Mouse (Mus musculus): ENCODE data around the gene Erv3. TPM values are rescaled to one million over a fixed set of nuclear protein-coding genes. Genes with fewer than 3 reads are reported as not detected.

Gene Erv3
- polyA plus RNA-seq, 1 experiment from 2014 or later, result 0.05 TPM

DNA sequence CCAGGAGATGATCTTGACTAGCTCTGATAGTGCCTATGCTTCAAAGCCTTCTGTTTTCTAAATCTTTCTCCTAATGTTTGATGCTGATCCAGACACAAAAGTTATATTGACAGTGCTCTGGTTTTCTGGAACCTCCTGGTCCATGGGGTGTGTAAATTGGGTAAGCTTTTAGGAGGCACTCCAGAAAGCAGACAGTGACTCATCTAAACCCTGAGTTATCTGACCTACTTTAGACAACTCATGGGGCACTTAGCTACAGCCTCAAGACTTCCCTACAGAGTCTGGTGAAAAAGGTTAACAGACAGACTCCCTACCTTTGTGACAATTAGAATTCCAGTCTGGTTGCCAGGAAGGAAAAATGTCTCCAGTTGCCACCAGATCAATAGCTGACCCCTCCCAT, 1.7 kb downstream of the Erv3 start:
- Histone ChIP-seq H3K27me3 (ENCODE audit: insufficient read depth, poor library complexity, severe bottlenecking) (no peaks in the 10 kb centered on the region), H3K9me3 (no peaks in the 10 kb centered on the region), H3K4me1 (replicated peaks) (peaks cover 24% of the 10 kb centered on the region), H3K27ac (no peak overlapping the region), H3K36me3 (no peaks in the 10 kb centered on the region), H3K4me3 (no peak overlapping the region)
- DNase-seq (ENCODE audit: low spot score), result no peak

DNA sequence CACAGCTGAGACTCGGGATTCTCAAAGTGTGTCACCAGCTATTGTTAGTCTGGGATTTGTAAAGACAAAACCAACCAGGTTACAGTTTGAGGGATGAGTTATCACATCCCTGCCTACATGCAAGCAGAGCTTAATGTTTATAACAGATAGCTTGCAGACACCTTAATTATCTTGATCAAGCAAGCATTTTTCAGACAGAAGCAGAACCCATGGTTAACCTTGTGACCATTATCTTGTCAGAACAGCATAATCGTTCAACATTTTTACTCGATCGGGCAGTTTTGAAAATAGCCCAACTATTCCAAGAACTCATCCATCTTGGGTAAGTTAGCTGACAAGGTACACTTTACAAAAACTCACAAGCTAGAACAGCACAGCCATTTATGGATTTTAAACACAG, 5.8 kb downstream of the Erv3 start:
- Histone ChIP-seq H3K9me3 (no peaks in the 10 kb centered on the region), H3K4me1 (replicated peaks) (peaks cover 13% of the 10 kb centered on the region; the same call in 1 of the 2 replicates), H3K4me3 (no peak overlapping the region), H3K27ac (no peak overlapping the region; the same call in 1 of the 2 replicates), H3K36me3 (no peaks in the 10 kb centered on the region), H3K27me3 (ENCODE audit: insufficient read depth, poor library complexity, severe bottlenecking) (no peaks in the 10 kb centered on the region)
- 80% methylated on average over 4 of the region's 4 CpGs for WGBS
- DNase-seq (ENCODE audit: low spot score), result no peak

DNA sequence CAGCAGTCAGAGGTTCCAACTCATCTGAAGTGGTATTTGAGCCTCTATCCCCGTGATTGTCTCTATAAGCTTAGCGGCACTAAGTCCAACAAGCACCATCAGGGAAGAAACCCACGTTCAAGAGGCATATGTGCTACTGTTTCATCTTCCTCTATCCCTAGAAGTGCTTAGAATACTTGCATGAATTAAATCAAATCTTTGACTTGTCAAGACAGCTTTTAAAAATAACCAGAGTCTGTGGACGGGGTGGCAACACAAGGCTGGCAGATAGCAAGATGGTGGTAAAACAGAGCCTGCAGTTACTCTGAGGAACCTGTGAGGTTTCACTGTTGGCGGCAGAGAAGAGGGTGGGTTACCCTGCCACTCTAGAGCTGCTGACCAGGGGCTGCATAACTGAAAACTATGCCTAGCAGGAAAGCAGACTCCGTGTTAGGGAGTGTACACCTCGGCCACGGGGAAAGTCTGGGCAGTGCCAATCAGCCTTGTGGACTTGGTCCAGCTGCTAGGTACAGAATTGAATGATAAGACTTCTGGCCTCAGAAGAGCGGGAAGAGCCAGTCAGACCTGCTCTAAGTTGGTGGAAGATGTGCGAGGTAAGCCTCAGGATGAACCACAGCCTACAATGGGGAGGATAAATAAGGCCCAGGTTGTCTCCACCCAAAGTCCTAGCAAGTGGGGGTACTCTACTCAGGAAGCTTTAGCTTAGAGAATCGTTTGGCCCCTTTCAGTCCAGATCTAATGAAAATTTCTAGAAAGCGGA, 8.0 kb downstream of the Erv3 start:
- WGBS, result 88% methylated on average over 12 of the region's 12 CpGs
- no peaks in the 10 kb centered on the region for H3K36me3 ChIP-seq
- H3K27me3 ChIP-seq (ENCODE audit: insufficient read depth, poor library complexity, severe bottlenecking), result no peaks in the 10 kb centered on the region
- no peak overlapping the region for H3K4me3 ChIP-seq
- H3K27ac ChIP-seq, result no peak overlapping the region
- H3K4me1 ChIP-seq (replicated peaks), result peaks cover 24% of the 10 kb centered on the region
- H3K9me3 ChIP-seq, result no peaks in the 10 kb centered on the region
- DNase-seq (ENCODE audit: low spot score), result no peak

DNA sequence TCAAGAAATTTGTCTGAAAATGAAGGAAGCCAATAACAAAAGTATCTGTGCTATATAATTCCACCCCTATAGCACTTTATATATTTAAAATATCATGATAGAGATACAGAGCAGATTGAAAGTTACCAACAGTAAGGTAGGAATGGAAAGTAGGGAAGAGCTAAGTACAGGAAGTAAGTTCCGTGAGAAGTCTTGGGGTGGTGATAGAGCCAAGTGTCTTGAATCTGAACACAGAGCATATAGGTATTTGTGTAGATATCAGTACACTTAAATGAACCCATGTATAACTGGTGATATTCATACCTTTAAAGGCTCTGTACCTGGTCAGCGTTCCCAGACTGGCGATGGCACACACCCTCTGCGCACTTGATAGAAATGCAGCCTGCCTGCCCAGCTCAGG, 9.5 kb downstream of the Erv3 start:
- Histone ChIP-seq H3K36me3 (no peaks in the 10 kb centered on the region), H3K27me3 (ENCODE audit: insufficient read depth, poor library complexity, severe bottlenecking) (no peaks in the 10 kb centered on the region), H3K4me3 (no peak overlapping the region), H3K9me3 (no peaks in the 10 kb centered on the region), H3K27ac (no peak overlapping the region), H3K4me1 (replicated peaks) (peaks cover 29% of the 10 kb centered on the region)
- DNase-seq (ENCODE audit: low spot score), result no peak
- 94% methylated on average over 4 of the region's 4 CpGs for WGBS

DNA sequence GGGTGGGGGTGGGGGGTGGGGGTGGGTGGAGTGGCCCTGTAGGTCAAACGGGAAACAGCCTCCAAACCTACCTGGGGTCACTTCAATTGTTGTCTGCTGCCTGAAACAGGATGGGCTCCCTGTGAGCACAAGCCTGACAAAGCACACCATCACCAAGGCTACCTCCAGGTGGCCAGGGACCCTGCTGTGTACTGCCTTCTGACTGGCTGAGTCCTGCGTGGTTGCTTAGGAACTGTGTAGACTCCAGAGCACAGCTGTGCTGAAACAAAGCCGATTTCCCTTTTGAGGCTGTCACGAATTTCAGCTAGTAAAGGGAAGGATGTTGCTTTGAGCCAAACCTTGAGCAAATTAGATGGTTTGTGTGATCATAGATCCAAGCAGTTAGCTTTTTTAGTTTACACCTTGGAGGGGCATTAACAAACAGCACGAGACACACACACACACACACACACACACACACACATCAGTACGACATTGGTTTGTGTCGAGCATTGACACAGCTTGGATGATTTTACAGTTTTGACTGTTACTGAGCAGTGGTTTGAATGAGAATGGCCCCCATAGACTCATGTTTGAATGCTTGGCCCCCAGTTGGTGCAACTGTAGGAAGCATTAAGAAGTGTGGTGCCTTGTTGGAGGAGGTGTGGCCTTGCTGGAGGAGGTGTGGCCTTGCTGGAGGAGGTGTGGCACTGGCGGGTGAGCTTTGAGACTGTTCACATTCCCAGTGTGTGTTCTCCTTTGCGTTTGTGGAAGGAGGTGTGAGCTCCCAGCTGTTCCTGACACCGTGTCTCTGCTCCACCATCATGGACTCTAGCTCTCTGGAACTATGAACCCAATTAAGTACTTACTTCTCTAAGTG, 11.8 kb downstream of the Erv3 start:
- 4% methylated on average over 10 of the region's 10 CpGs for WGBS
- no peaks in the 10 kb centered on the region for H3K9me3 ChIP-seq
- H3K36me3 ChIP-seq, result no peaks in the 10 kb centered on the region
- peak overlapping the region; percentile 41 for H3K4me3 ChIP-seq
- H3K4me1 ChIP-seq (replicated peaks), result peaks cover 23% of the 10 kb centered on the region
- no peaks in the 10 kb centered on the region for H3K27me3 ChIP-seq (ENCODE audit: insufficient read depth, poor library complexity, severe bottlenecking)
- H3K27ac ChIP-seq, result peak overlapping the region; percentile 85
- DNase-seq (ENCODE audit: low spot score), result peak; percentile 79

- H3K9me3 ChIP-seq, result no peaks in the 10 kb centered on the region
- no peak for DNase-seq (ENCODE audit: low spot score)
- no peaks in the 10 kb centered on the region for H3K27me3 ChIP-seq (ENCODE audit: insufficient read depth, poor library complexity, severe bottlenecking)
- H3K36me3 ChIP-seq, result no peaks in the 10 kb centered on the region
- H3K27ac ChIP-seq, result peak overlapping the region; percentile 85
- WGBS, result 38% methylated on average over 2 of the region's 2 CpGs
- H3K4me1 ChIP-seq (replicated peaks), result peaks cover 23% of the 10 kb centered on the region
- H3K4me3 ChIP-seq, result peak overlapping the region; percentile 41; the same call in 1 of the 2 replicates
These were observed 12.7 kb downstream of the Erv3 start for GRCm38 (mm10) chr2:131846811-131847210.

GRCm38 (mm10) chr2:131846132-131846710, 13.3 kb downstream of the Erv3 start:
- H3K9me3 ChIP-seq, result no peaks in the 10 kb centered on the region
- no peak overlapping the region for H3K27ac ChIP-seq
- no peak overlapping the region for H3K4me3 ChIP-seq
- H3K36me3 ChIP-seq, result no peaks in the 10 kb centered on the region
- H3K4me1 ChIP-seq (replicated peaks), result peaks cover 25% of the 10 kb centered on the region
- WGBS, result 75% methylated on average over 11 of the region's 11 CpGs
- no peaks in the 10 kb centered on the region for H3K27me3 ChIP-seq (ENCODE audit: insufficient read depth, poor library complexity, severe bottlenecking)
- no peak for DNase-seq (ENCODE audit: low spot score)

- no peak overlapping the region for H3K4me3 ChIP-seq
- DNase-seq (ENCODE audit: low spot score), result no peak
- WGBS, result 84% methylated on average over 8 of the region's 8 CpGs
- H3K9me3 ChIP-seq, result no peaks in the 10 kb centered on the region
- no peaks in the 10 kb centered on the region for H3K27me3 ChIP-seq (ENCODE audit: insufficient read depth, poor library complexity, severe bottlenecking)
- H3K4me1 ChIP-seq (replicated peaks), result peaks cover 30% of the 10 kb centered on the region
- no peaks in the 10 kb centered on the region for H3K36me3 ChIP-seq
- H3K27ac ChIP-seq, result no peak overlapping the region
These were observed 13.9 kb downstream of the Erv3 start for GRCm38 (mm10) chr2:131845671-131846070.

DNA sequence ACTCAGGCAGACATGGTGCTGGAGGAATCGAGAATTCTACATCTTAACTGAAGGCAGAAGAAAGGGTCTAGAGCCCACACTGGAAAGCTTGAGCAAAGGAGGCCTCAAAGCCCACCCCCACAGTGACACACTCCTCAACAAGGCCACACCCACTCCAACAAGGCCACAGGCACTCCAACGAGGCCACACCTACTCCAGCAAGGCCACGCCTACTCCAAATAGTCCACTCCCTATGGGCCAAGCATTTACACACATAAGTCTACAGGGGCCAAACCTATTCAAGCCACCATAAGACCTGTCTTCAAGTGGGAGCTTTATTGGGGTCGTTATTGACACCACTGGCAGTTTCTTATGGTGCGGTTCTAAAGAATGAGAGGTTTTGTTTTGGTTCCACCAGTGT, 17.0 kb downstream of the Erv3 start:
- no peak overlapping the region for H3K27ac ChIP-seq
- H3K36me3 ChIP-seq, result no peaks in the 10 kb centered on the region
- WGBS, result 81% methylated on average over 5 of the region's 5 CpGs
- H3K9me3 ChIP-seq, result no peaks in the 10 kb centered on the region
- no peaks in the 10 kb centered on the region for H3K27me3 ChIP-seq (ENCODE audit: insufficient read depth, poor library complexity, severe bottlenecking)
- no peak for DNase-seq (ENCODE audit: low spot score)
- H3K4me3 ChIP-seq, result no peak overlapping the region
- H3K4me1 ChIP-seq (replicated peaks), result peaks cover 26% of the 10 kb centered on the region

- no peaks in the 10 kb centered on the region for H3K27me3 ChIP-seq (ENCODE audit: insufficient read depth, poor library complexity, severe bottlenecking)
- WGBS, result 70% methylated on average over 2 of the region's 2 CpGs
- peaks cover 13% of the 10 kb centered on the region for H3K4me1 ChIP-seq (replicated peaks)
- peak overlapping the region; percentile 45; the same call in 1 of the 2 replicates for H3K27ac ChIP-seq
- no peaks in the 10 kb centered on the region for H3K9me3 ChIP-seq
- DNase-seq (ENCODE audit: low spot score), result no peak
- H3K4me3 ChIP-seq, result no peak overlapping the region
- no peaks in the 10 kb centered on the region for H3K36me3 ChIP-seq
These were observed 18.2 kb downstream of the Erv3 start for GRCm38 (mm10) chr2:131841321-131841693.

DNA sequence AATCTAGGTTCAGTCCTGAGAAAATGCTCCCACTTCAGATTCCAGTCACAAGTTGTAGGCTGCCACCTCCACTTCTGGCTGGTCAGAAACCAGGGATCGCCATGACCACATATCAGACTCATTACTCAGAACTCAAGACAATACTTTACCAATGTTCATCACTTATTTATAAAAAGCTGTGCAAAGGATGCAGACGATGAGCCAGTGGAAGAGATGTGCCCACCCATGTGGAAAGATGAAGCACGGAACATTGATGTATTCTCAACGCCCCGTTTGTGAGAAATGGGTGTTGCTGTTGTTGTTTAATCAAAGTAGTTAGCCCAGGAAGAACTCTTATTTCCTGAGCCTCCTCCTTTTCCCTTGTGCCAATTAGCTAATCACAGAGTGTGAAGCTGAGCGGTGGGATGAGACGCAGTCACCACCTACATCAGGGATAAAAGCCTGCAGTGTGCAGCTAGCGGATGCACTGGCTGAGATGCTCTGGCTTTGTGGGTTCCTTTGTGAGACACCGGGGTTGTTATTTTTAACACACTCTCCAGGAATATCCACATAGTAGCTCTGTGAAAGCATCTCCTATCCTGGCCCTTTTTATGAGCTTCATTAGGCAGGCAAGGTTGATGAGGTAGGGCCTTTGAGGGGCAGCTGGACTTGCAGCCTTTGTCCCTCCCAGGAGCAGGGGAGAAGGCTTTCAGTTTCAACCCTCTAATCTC, 18.8 kb downstream of the Erv3 start:
- Histone ChIP-seq H3K27me3 (ENCODE audit: insufficient read depth, poor library complexity, severe bottlenecking) (no peaks in the 10 kb centered on the region), H3K4me1 (replicated peaks) (peaks cover 10% of the 10 kb centered on the region), H3K9me3 (no peaks in the 10 kb centered on the region), H3K4me3 (no peak overlapping the region), H3K36me3 (no peaks in the 10 kb centered on the region), H3K27ac (peak overlapping the region; percentile 45; the same call in 1 of the 2 replicates)
- DNase-seq (ENCODE audit: low spot score), result no peak
- WGBS, result 58% methylated on average over 9 of the region's 9 CpGs

DNA sequence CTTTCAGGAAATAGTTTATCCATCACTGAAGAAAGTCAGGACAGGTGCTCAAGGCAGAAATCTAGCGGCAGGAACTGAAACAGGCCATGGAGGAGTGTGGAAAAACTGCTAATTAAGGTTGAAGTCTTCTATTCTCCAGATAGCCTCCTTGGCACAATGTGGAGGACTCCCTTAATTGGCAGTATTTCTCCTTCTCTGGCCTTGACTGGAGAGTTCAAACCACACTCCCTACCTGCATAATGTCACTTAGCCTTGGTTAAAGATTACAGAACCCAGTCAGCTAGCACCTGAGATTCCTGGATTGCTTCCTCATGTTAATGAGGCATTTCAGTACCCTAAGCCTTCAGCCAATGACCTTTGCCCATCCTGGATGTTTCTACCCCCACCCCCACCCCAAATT, 25.3 kb downstream of the Erv3 start:
- DNase-seq (ENCODE audit: low spot score), result no peak
- Histone ChIP-seq H3K9me3 (peaks cover 11% of the 10 kb centered on the region; the same call in 1 of the 2 replicates), H3K27me3 (ENCODE audit: insufficient read depth, poor library complexity, severe bottlenecking) (no peaks in the 10 kb centered on the region), H3K4me3 (no peak overlapping the region), H3K36me3 (no peaks in the 10 kb centered on the region), H3K4me1 (replicated peaks) (no peaks in the 10 kb centered on the region), H3K27ac (no peak overlapping the region)
- WGBS, result 94% methylated on average over 1 of the region's 1 CpGs
